ENCODE assay signal across 25 mouse cellular contexts in the genomic region with DNA sequence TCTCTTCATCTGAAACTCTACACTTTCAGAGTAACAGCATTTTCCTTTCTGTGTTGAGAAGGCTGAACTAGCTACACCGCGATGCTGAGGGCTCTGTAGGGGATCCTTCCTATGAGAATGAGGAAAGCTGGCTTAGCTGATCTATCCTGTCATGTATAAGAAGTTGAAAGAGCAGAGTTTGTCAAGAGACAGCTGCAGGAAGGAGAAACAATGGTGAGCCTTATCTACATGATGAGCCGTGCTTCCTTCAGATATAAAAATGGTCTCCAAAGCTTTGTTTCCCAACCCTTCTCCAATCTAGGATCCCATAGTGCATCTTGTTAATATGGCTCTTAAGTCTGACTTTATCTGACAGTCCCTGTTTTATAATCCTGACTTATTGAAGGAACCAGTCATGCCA. TPM values are rescaled to one million over a fixed set of nuclear protein-coding genes. Genes with fewer than 3 reads are reported as not detected.
DNase-seq lines count a peak whose midpoint lies in the region; ATAC-seq and TF ChIP-seq lines count a peak whose summit lies in the region.
"Had no signal": no experiment of that assay in that cellular context is flagged by ENCODE, and none has a peak within 500 bp of the region (broad histone marks: within the 10 kb centered on the region; RNA-seq: fewer than 3 reads in every experiment).

No protein-coding gene starts in this region.

- no peak overlapping the region for H3K4me3 ChIP-seq in lung, embryonic 16.5 days (ENCODE audit: low read length)
- H3K4me3 ChIP-seq in CH12.LX (replicated peaks in 1 of 3; ENCODE audit: low read depth in 2 of 3, low read length in 2 of 3, poor library complexity in 1 of 3) (no peak overlapping the region), MEL (ENCODE audit: control insufficient read depth in 1 of 2, insufficient read depth in 1 of 2, low read depth in 2 of 2, low read length in 2 of 2) (no peak overlapping the region)
- H3K4me3 ChIP-seq: forebrain, embryonic 10.5 days; forebrain, embryonic 13.5 days; heart, embryonic 10.5 days; hindbrain, embryonic 10.5 days; hindbrain, embryonic 13.5 days; intestine, embryonic 15.5 days had no signal

- no peak for TF ChIP-seq RAD21 in CH12.LX (IDR thresholded peaks at IDR 0.05; ENCODE audit: low read depth, low read length)
- no peak for TF ChIP-seq RAD21 in MEL (IDR thresholded peaks at IDR 0.05; ENCODE audit: low read depth, low read length)

- TF ChIP-seq CTCF in CH12.LX (conservative IDR thresholded peaks at IDR 0.05 in 1 of 2, IDR thresholded peaks at IDR 0.05 in 1 of 2; ENCODE audit: low read depth in 2 of 2, low read length in 2 of 2), result no peak
- no peak for TF ChIP-seq CTCF in MEL (IDR thresholded peaks at IDR 0.05 in 2 of 3, conservative IDR thresholded peaks at IDR 0.05 in 1 of 3; ENCODE audit: control insufficient read depth in 1 of 3, insufficient read depth in 1 of 3, low read depth in 2 of 3, low read length in 3 of 3, poor library complexity in 1 of 3, severe bottlenecking in 1 of 3)

- H3K9me3 ChIP-seq in lung, embryonic 16.5 days (ENCODE audit: control insufficient read depth, low read length), result 0 out of 2 replicates have a peak, but pooled peaks cover 3% of the 10 kb centered on the region
- H3K9me3 ChIP-seq in CH12.LX (replicated peaks; ENCODE audit: low read length) (peaks cover 6% of the 10 kb centered on the region), MEL (replicated peaks; ENCODE audit: insufficient read depth, low read length) (no peaks in the 10 kb centered on the region)
- H3K9me3 ChIP-seq: forebrain, embryonic 10.5 days; heart, embryonic 10.5 days; hindbrain, embryonic 10.5 days; hindbrain, embryonic 13.5 days; intestine, embryonic 15.5 days had no signal

- no peaks in the 10 kb centered on the region for H3K36me3 ChIP-seq in lung, embryonic 16.5 days (ENCODE audit: control insufficient read depth, insufficient read depth, low read length)
- no peaks in the 10 kb centered on the region for H3K36me3 ChIP-seq in CH12.LX (replicated peaks in 1 of 2; ENCODE audit: control insufficient read depth in 1 of 2, insufficient read depth in 1 of 2, low read length in 1 of 2)
- peaks cover 0 to 22% of the 10 kb centered on the region in 2 experiments; a peak in 2 of 4 replicates for H3K36me3 ChIP-seq in MEL (ENCODE audit: control insufficient read depth in 1 of 2, insufficient read depth in 2 of 2, low read length in 2 of 2)
- H3K36me3 ChIP-seq: forebrain, embryonic 10.5 days; heart, embryonic 10.5 days; hindbrain, embryonic 10.5 days; hindbrain, embryonic 13.5 days; intestine, embryonic 15.5 days had no signal

- TF ChIP-seq POLR2A in CH12.LX (IDR thresholded peaks at IDR 0.05; ENCODE audit: low read depth, low read length) (no peak), MEL (IDR thresholded peaks at IDR 0.05; ENCODE audit: control insufficient read depth in 1 of 2, insufficient read depth in 1 of 2, low read depth in 1 of 2, low read length in 2 of 2, poor library complexity in 1 of 2) (no peak)

- in situ Hi-C loops in CH12.LX (cut with MboI; ENCODE audit: low pct_ligation_motif_present, low pct_unique_long_range_greater_than_20kb, low sequenced_read_pairs), result loop anchor here (5.0 kb wide), 1 partner anchor 37 kb away; a partner anchor contains a TSS

- 62% methylated on average over 3 of the region's 3 CpGs for whole genome bisulfite sequencing in lung, embryonic 16.5 days

- no peak overlapping the region for H3K27ac ChIP-seq in lung, embryonic 16.5 days (ENCODE audit: low read length)
- H3K27ac ChIP-seq in CH12.LX (ENCODE audit: insufficient read depth, low read depth) (no peak overlapping the region), MEL (ENCODE audit: control insufficient read depth, low read depth, low read length) (no peak overlapping the region)
- H3K27ac ChIP-seq: forebrain, embryonic 10.5 days; forebrain, embryonic 13.5 days; heart, embryonic 10.5 days; hindbrain, embryonic 10.5 days; hindbrain, embryonic 13.5 days; intestine, embryonic 15.5 days had no signal

- H3K79me2 ChIP-seq in CH12.LX (replicated peaks; ENCODE audit: control insufficient read depth, extremely low read depth, insufficient read depth, poor library complexity, severe bottlenecking) (no peaks in the 10 kb centered on the region; the same call in 1 of the 2 replicates), MEL (ENCODE audit: control insufficient read depth, insufficient read depth, low read length, poor library complexity) (no peaks in the 10 kb centered on the region)

- dilution Hi-C loops in CH12.LX (cut with MboI; ENCODE audit: extremely low pct_ligation_motif_present, extremely low pct_unique_long_range_greater_than_20kb, low sequenced_read_pairs), result no loop called here

- TF ChIP-seq EP300 in CH12.LX (IDR thresholded peaks at IDR 0.05; ENCODE audit: low read length) (no peak), MEL (IDR thresholded peaks at IDR 0.05; ENCODE audit: low read depth in 1 of 2, low read length in 2 of 2) (peak; percentile 43 to 46; a peak in 2 of 4 replicates)

- intact Hi-C loops in heart, postnatal 14 days (cut with DNase I), result no loop called here

- H3K4me1 ChIP-seq in lung, embryonic 16.5 days (replicated peaks; ENCODE audit: control insufficient read depth, insufficient read depth, low read length), result no peaks in the 10 kb centered on the region
- peaks cover 14 to 30% of the 10 kb centered on the region in 2 experiments for H3K4me1 ChIP-seq in CH12.LX (ENCODE audit: control insufficient read depth in 1 of 2, insufficient read depth in 2 of 2)
- peaks cover 15% of the 10 kb centered on the region in 2 experiments for H3K4me1 ChIP-seq in MEL (ENCODE audit: control insufficient read depth in 1 of 2, insufficient read depth in 2 of 2, low read length in 2 of 2)
- H3K4me1 ChIP-seq: forebrain, embryonic 10.5 days; forebrain, embryonic 13.5 days; heart, embryonic 10.5 days; hindbrain, embryonic 10.5 days; hindbrain, embryonic 13.5 days; intestine, embryonic 15.5 days had no signal

- no peak overlapping the region for H3K4me2 ChIP-seq in lung, embryonic 16.5 days (ENCODE audit: low read depth, low read length)
- H3K4me2 ChIP-seq in CH12.LX (ENCODE audit: insufficient read depth, low read depth, poor library complexity, severe bottlenecking), result peak overlapping the region; percentile 31; the same call in 1 of the 2 replicates
- H3K4me2 ChIP-seq: forebrain, embryonic 13.5 days; hindbrain, embryonic 13.5 days; intestine, embryonic 15.5 days had no signal

- ATAC-seq in lung, embryonic 16.5 days (ENCODE audit: low read depth), result peak; percentile 15; the same call in 1 of the 2 replicates
- ATAC-seq: CD4-positive, CD25-positive, alpha-beta regulatory T cell, adult 4 months; forebrain, embryonic 13.5 days; forebrain, embryonic 16.5 days; hindbrain, embryonic 16.5 days; intestine, embryonic 15.5 days; Patski had no signal

- no peak overlapping the region for H3K9ac ChIP-seq in lung, embryonic 16.5 days (ENCODE audit: low read length)
- H3K9ac ChIP-seq in CH12.LX (ENCODE audit: insufficient read depth, low read depth), result no peak overlapping the region
- no peak overlapping the region for H3K9ac ChIP-seq in MEL (ENCODE audit: control insufficient read depth, low read depth, low read length, poor library complexity, severe bottlenecking)
- H3K9ac ChIP-seq: forebrain, embryonic 13.5 days; hindbrain, embryonic 13.5 days; intestine, embryonic 15.5 days had no signal

- H3K27me3 ChIP-seq in lung, embryonic 16.5 days (ENCODE audit: control insufficient read depth, insufficient read depth, low read depth, low read length), result no peaks in the 10 kb centered on the region
- no peaks in the 10 kb centered on the region for H3K27me3 ChIP-seq in CH12.LX (replicated peaks)
- H3K27me3 ChIP-seq in MEL (ENCODE audit: control insufficient read depth in 1 of 2, insufficient read depth in 2 of 2, low read length in 2 of 2), result no peaks in the 10 kb centered on the region
- H3K27me3 ChIP-seq: forebrain, embryonic 13.5 days; hindbrain, embryonic 13.5 days; intestine, embryonic 15.5 days had no signal

- DNase-seq in heart, adult 8-10 months (ENCODE audit: low spot score), result peak; percentile 18
- no peak for DNase-seq in heart, postnatal 14 days
- no peak for DNase-seq in lung, postnatal 36 days
- DNase-seq in CH12.LX (ENCODE audit: extremely low read depth), result no peak
- DNase-seq in MEL (ENCODE audit: low read depth, low spot score), result no peak
- no peak for DNase-seq in ovary, postnatal 14 days (ENCODE audit: low spot score)
- DNase-seq: adrenal gland, postnatal 10 days; adrenal gland, postnatal 36 days; cerebellum, adult 18-20 months; cerebellum, adult 9-10 months; cerebellum, postnatal 14 days; gastrocnemius, postnatal 10 days; gastrocnemius, postnatal 36 days; heart, postnatal 10 days had no signal

TF ChIP-seq in CH12.LX, 34 proteins besides CTCF, POLR2A, EP300 and RAD21 (continues in another document):
- 0 out of 2 replicates have a peak, but pooled peaks have one; percentile 16 for TF ChIP-seq TCF12 (IDR thresholded peaks at IDR 0.05; ENCODE audit: low read depth, low read length)
- TF ChIP-seq PAX5 (IDR thresholded peaks at IDR 0.05; ENCODE audit: low read length), result no peak
- no peak for TF ChIP-seq E2F4 (IDR thresholded peaks at IDR 0.05; ENCODE audit: insufficient replicate concordance, low read depth, low read length)

TF ChIP-seq in MEL, 35 proteins besides CTCF, POLR2A, EP300 and RAD21 (continues in another document):
- TF ChIP-seq KAT2A (conservative IDR thresholded peaks at IDR 0.05; ENCODE audit: low read depth, low read length) (no peak), TBP (IDR thresholded peaks at IDR 0.05; ENCODE audit: low read depth, low read length) (no peak), SIN3A (IDR thresholded peaks at IDR 0.05; ENCODE audit: low read length) (no peak), ETS1 (IDR thresholded peaks at IDR 0.05; ENCODE audit: low read depth, low read length) (peak; percentile 64)

RNA-seq across cellular contexts. Expression of a gene that starts 6.5 kb away (rescaled TPM):
- total RNA-seq in heart, adult 8-10 months (2022), result 10 to 100 TPM; 47.5 to 56.6 (median 55.9) TPM
- 10 to 100 TPM; 76.2 to 81.2 TPM for total RNA-seq in heart, postnatal 14 days (2021)
- polyA plus RNA-seq in lung, embryonic 16.5 days (2015; fragmentation: Nextera tagmentation; extraction: Ambion mirVana), result 15.0 and 18.9 TPM in 2 replicates
- total RNA-seq in CH12.LX (2012; rRNA removed), result 19.6 and 23.0 TPM in 2 replicates
- 23.5 and 28.0 TPM in 2 replicates for total RNA-seq in CH12.LX (2014; rRNA removed)
- 33.4 and 40.0 TPM in 2 replicates for polyA plus RNA-seq in CH12.LX (2012; ENCODE audit: insufficient read length, low read depth)
- 10.2 and 13.2 TPM in 2 replicates for total RNA-seq in MEL (2012; rRNA removed)
- 10 to 100 TPM in 1 of 2 experiments, not detected in 1; 21.2 TPM for polyA plus RNA-seq in MEL (2012; ENCODE audit: insufficient read depth in 1 of 2, insufficient read length in 2 of 2, low read depth in 1 of 2, low replicate concordance in 2 of 2, missing spikeins in 1 of 2)

RNA-seq across cellular contexts. Expression of a gene that starts 38.9 kb away (rescaled TPM):
- total RNA-seq in heart, adult 8-10 months (2022), result 10 to 100 TPM; 25.4 to 32.5 (median 30.0) TPM
- total RNA-seq in heart, postnatal 14 days (2021), result 10 to 100 TPM; 25.5 to 28.0 TPM
- 17.7 and 21.3 TPM in 2 replicates for polyA plus RNA-seq in lung, embryonic 16.5 days (2015; fragmentation: Nextera tagmentation; extraction: Ambion mirVana)
- total RNA-seq in CH12.LX (2012; rRNA removed), result 31.3 and 36.8 TPM in 2 replicates
- 77.6 and 82.2 TPM in 2 replicates for total RNA-seq in CH12.LX (2014; rRNA removed)
- 44.2 and 53.7 TPM in 2 replicates for polyA plus RNA-seq in CH12.LX (2012; ENCODE audit: insufficient read length, low read depth)
- total RNA-seq in MEL (2012; rRNA removed), result 26.2 and 27.0 TPM in 2 replicates
- polyA plus RNA-seq in MEL (2012; ENCODE audit: insufficient read depth in 1 of 2, insufficient read length in 2 of 2, low read depth in 1 of 2, low replicate concordance in 2 of 2, missing spikeins in 1 of 2), result 10 to 100 TPM in 1 of 2 experiments, not detected in 1; 22.0 TPM
